7 mouse cellular contexts compared by ENCODE assay signal in the genomic region with DNA sequence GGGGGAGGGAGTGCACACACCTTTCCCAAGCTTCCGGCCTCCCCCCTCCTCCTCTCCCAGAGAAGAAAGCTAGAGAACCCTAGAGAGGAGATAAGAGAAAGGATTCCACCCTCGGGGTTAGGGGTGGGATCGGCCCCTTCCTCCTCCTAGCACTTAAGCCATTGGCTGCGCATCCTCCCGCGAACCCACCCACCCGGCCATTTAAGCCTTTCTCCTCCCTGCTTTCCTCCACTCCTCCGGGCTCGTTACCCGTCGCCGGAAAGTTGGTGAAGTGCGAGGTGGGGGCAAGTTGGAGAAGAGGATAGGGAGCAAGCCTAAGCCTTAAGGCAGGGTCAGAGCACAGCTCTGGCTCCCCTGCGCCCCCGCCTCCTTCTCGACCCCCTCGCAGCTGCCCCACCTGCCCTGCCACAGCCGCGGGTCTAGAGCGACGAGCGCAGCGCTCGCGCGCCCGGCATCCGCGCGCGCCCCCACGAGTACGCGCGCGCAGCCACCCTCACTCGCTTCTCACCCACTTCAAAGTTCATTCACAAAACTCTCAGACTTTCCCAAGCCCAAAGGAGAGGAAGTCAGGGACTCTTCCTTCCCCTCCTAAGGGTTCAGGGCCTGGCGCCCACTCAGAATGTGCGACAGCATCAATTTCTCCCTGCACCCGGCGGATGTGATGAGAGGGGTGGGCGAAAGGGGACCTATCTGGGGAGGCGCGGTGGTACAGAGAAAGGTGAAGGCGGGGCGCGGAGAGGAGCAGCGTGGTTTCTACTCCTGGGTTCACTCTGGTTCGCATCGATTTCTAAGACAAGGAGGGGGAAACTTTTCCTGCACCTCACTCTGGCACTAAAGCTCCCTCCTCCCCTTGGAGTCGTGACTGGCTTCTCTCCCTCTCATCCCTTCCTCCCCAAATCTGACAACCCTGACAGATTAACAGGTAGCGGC. TPM values are rescaled to one million over a fixed set of nuclear protein-coding genes. Genes with fewer than 3 reads are reported as not detected.
A peak's percentile ranks its signal among the peaks of the same experiment; 100 is the strongest.
DNase-seq lines count a peak whose midpoint lies in the region; ATAC-seq and TF ChIP-seq lines count a peak whose summit lies in the region.

No protein-coding gene starts in this region.

- DNase-seq in adrenal gland, adult 8-10 months: peak; percentile 77
- DNase-seq in embryo, embryonic 10.5 days (ENCODE audit: low spot score): peak; percentile 94
- peak; percentile 99 for DNase-seq in heart, adult 11 months
- peak; percentile 63 for DNase-seq in kidney, adult 11 months
- peak; percentile 65 to 70 for DNase-seq in spleen, adult 2 months (ENCODE audit: low read depth in 1 of 2, low spot score in 2 of 2)

- H3K9me3 ChIP-seq in limb, embryonic 13.5 days: no peaks in the 10 kb centered on the region
- no peaks in the 10 kb centered on the region for H3K9me3 ChIP-seq in midbrain, embryonic 15.5 days

- under 1% methylated on average over 52 of the region's 52 CpGs for WGBS in limb, embryonic 13.5 days
- WGBS in midbrain, embryonic 15.5 days: under 1% methylated on average over 52 of the region's 52 CpGs
- under 1% methylated on average over 52 of the region's 52 CpGs for WGBS in spleen, adult 2 months

- H3K27ac ChIP-seq in limb, embryonic 13.5 days: peak overlapping the region; percentile 97
- H3K27ac ChIP-seq in midbrain, embryonic 15.5 days: peak overlapping the region; percentile 99
- peak overlapping the region; percentile 94 for H3K27ac ChIP-seq in spleen, adult 2 months (ENCODE audit: insufficient read depth, low read length)

- no peak for TF ChIP-seq CTCF in spleen, adult 2 months (IDR thresholded peaks at IDR 0.05; ENCODE audit: extremely low read depth, insufficient read depth, insufficient read length, insufficient replicate concordance)

- H3K4me2 ChIP-seq in limb, embryonic 13.5 days (replicated peaks): peak overlapping the region; percentile 95
- H3K4me2 ChIP-seq in midbrain, embryonic 15.5 days: peak overlapping the region; percentile 78

- no peaks in the 10 kb centered on the region for H3K27me3 ChIP-seq in limb, embryonic 13.5 days
- H3K27me3 ChIP-seq in midbrain, embryonic 15.5 days (replicated peaks): no peaks in the 10 kb centered on the region
- no peaks in the 10 kb centered on the region for H3K27me3 ChIP-seq in spleen, adult 2 months (ENCODE audit: control insufficient read depth, insufficient read depth, low read length)

- peaks cover 3% of the 10 kb centered on the region; the same call in 1 of the 2 replicates for H3K4me1 ChIP-seq in limb, embryonic 13.5 days
- H3K4me1 ChIP-seq in midbrain, embryonic 15.5 days: peaks cover 13% of the 10 kb centered on the region
- peaks cover 3% of the 10 kb centered on the region; the same call in 1 of the 2 replicates for H3K4me1 ChIP-seq in spleen, adult 2 months (ENCODE audit: control insufficient read depth, insufficient read depth, insufficient read length)

- H3K4me3 ChIP-seq in limb, embryonic 13.5 days: peak overlapping the region; percentile 83
- peak overlapping the region; percentile 50 for H3K4me3 ChIP-seq in midbrain, embryonic 15.5 days
- peak overlapping the region; percentile 84 for H3K4me3 ChIP-seq in spleen, adult 2 months (ENCODE audit: extremely low read depth, insufficient read depth, insufficient read length)

- peak; percentile 77 for ATAC-seq in limb, embryonic 13.5 days (ENCODE audit: low FRiP score, low read depth)
- peak; percentile 87 for ATAC-seq in midbrain, embryonic 15.5 days (replicated peaks)

- peak; percentile 70; the same call in 1 of the 2 replicates for TF ChIP-seq POLR2A in spleen, adult 2 months (IDR thresholded peaks at IDR 0.05; ENCODE audit: low read depth, low read length)

- H3K9ac ChIP-seq in limb, embryonic 13.5 days: peak overlapping the region; percentile 91
- H3K9ac ChIP-seq in midbrain, embryonic 15.5 days: peak overlapping the region; percentile 64

- H3K36me3 ChIP-seq in limb, embryonic 13.5 days: no peaks in the 10 kb centered on the region
- H3K36me3 ChIP-seq in midbrain, embryonic 15.5 days (replicated peaks): no peaks in the 10 kb centered on the region
- no peaks in the 10 kb centered on the region for H3K36me3 ChIP-seq in spleen, adult 2 months (ENCODE audit: control insufficient read depth, insufficient read depth, low read length)

RNA-seq across cellular contexts. Expression of a gene that starts 2.0 kb away (rescaled TPM):
- 10 to 100 TPM in 2 of 4 experiments, 1 to 10 TPM in 2; 6.2 to 15.8 (median 10.0) TPM for total RNA-seq in adrenal gland, adult 8-10 months (2022)
- 5.1 and 5.3 TPM in 2 replicates for polyA plus RNA-seq in limb, embryonic 13.5 days (2015; fragmentation: Nextera tagmentation; extraction: Ambion mirVana)
- polyA plus RNA-seq in midbrain, embryonic 15.5 days (2015; fragmentation: Nextera tagmentation; extraction: Ambion mirVana): 7.7 and 8.6 TPM in 2 replicates
- polyA plus RNA-seq in spleen, adult 2 months (2012; rRNA removed): 2.7 and 3.4 TPM in 2 replicates

Comparison
In these comparisons a context has a peak if more than half of its experiments do, and no peak if none do; other contexts are left out.
1. Peak in every context shown above with its lines: DNase-seq, ATAC-seq, H3K4me3 ChIP-seq and H3K27ac ChIP-seq.